Mouse (Mus musculus): Measurements from ENCODE around the gene Ufsp2. TPM values are rescaled to one million over a fixed set of nuclear protein-coding genes. Genes with fewer than 3 reads are reported as not detected.

The Ufsp2 gene
- polyA plus RNA-seq, 1 experiment from 2014 or later = 93.6 TPM

DNA sequence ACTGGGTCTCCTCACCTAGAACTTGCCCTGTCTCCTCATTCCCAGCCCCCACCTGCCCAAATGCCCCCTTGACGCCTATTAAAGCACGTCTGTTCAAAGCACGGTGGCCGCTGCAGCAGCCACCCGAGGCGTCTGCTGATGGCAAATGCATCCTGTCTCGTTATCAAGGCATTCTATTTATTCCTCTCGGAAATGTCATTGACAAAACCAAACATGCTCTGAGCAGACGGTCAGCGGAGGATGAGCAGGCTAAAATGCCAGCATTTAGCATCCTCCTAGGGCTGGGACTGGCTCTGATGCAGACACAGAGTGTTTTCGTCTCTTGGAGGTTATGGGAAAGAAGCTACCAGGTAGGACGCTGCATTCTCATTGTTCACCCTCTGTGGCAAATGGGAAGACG, 64.9 kb downstream of the Ufsp2 start:
- 75% methylated on average over 13 of the region's 13 CpGs for WGBS
- H3K27me3 ChIP-seq (ENCODE audit: control insufficient read depth, insufficient read depth, low read length) = no peaks in the 10 kb centered on the region
- H3K4me1 ChIP-seq (ENCODE audit: control insufficient read depth, insufficient read depth, low read length) = no peaks in the 10 kb centered on the region
- H3K27ac ChIP-seq (ENCODE audit: low read length) = no peak overlapping the region
- ATAC-seq (ENCODE audit: insufficient read depth, low FRiP score) = no peak
- no peaks in the 10 kb centered on the region for H3K36me3 ChIP-seq (ENCODE audit: control insufficient read depth, insufficient read depth, low read length)
- no peak overlapping the region for H3K9ac ChIP-seq (ENCODE audit: low read length)
- H3K4me3 ChIP-seq (replicated peaks; ENCODE audit: low read length) = no peak overlapping the region
- no peaks in the 10 kb centered on the region for H3K9me3 ChIP-seq (replicated peaks; ENCODE audit: control insufficient read depth, low read length)
- no peak overlapping the region for H3K4me2 ChIP-seq (ENCODE audit: low read depth, low read length)

Other genes starting within 250 kb of the Ufsp2 start
- gene Pdlim3, start 90.1 kb upstream of the Ufsp2 start, polyA plus RNA-seq (2015; fragmentation: Nextera tagmentation; extraction: Ambion mirVana) = 222 and 236 TPM in 2 replicates
- gene Ccdc110, start 40.9 kb upstream of the Ufsp2 start, polyA plus RNA-seq (2015; fragmentation: Nextera tagmentation; extraction: Ambion mirVana) = not detected in 2 replicates
- gene 1700029J07Rik, start 276 bp upstream of the Ufsp2 start, polyA plus RNA-seq (2015; fragmentation: Nextera tagmentation; extraction: Ambion mirVana) = 4.1 and 4.2 TPM in 2 replicates
- 0.37 and 0.71 TPM in 2 replicates for gene Lrp2bp, start 23.8 kb downstream of the Ufsp2 start, polyA plus RNA-seq (2015; fragmentation: Nextera tagmentation; extraction: Ambion mirVana)
- gene Ankrd37, start 30.2 kb downstream of the Ufsp2 start, polyA plus RNA-seq (2015; fragmentation: Nextera tagmentation; extraction: Ambion mirVana) = 27.1 and 41.3 TPM in 2 replicates
- gene Cfap97, start 176.2 kb downstream of the Ufsp2 start, polyA plus RNA-seq (2015; fragmentation: Nextera tagmentation; extraction: Ambion mirVana) = 16.3 and 18.5 TPM in 2 replicates
- 4.0 and 6.0 TPM in 2 replicates for gene Snx25, start 176.6 kb downstream of the Ufsp2 start, polyA plus RNA-seq (2015; fragmentation: Nextera tagmentation; extraction: Ambion mirVana)
- 398 and 461 TPM in 2 replicates for gene Slc25a4, start 235.8 kb downstream of the Ufsp2 start, polyA plus RNA-seq (2015; fragmentation: Nextera tagmentation; extraction: Ambion mirVana)

Measured in stomach, embryonic 16.5 days (tissue).